Mouse (Mus musculus) lung, postnatal 0 days (tissue): ENCODE results near the gene D230025D16Rik.

Experiments used
- CTCF ChIP-seq: IDR thresholded peaks from 2 replicates; pipeline ENCODE4 v1.5.1; 2016; ENCODE audit warnings: antibody characterized with exemption, mild to moderate bottlenecking
- EP300 ChIP-seq: IDR thresholded peaks from 2 replicates; pipeline ENCODE4 v1.6.1; 2016; ENCODE audit warnings: antibody characterized with exemption, mild to moderate bottlenecking, control low read depth

DNA sequence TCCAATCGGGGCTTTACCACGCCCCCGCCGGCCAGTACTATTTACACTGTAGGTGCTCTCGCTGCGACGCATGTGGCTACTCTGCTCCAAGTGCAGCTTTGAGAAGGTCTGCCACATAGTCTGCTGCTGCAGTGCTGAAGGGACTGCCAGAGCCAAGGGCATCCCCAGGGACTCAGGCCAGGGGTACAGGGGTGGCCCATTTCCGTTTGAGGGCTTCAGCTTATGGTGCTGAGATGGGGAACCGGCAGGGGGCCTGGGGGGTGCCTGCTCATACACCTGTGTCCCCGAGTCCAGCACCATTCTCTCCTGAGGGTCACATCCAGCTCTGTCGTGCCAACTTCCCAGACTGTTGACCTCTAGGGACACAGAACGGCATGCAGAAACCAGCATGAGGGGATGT is 60.6 kb downstream of the D230025D16Rik start:
- no peak for TF ChIP-seq CTCF
- TF ChIP-seq EP300: no peak
